Mouse (Mus musculus) bone marrow macrophage, adult 2 months (primary cell): ENCODE measurements around the gene Tcf12. TPM values are rescaled to one million over a fixed set of nuclear protein-coding genes. Genes with fewer than 3 reads are reported as not detected.

Experiments used
- H3K27ac ChIP-seq: 2 replicates; pipeline ENCODE4 v1.5.1; 2012; ENCODE audit warnings: low read depth, low read length; ENCODE audit not compliant: insufficient read depth
- H3K4me1 ChIP-seq: 2 replicates; pipeline ENCODE4 v1.6.1; 2012; ENCODE audit warnings: low read length; ENCODE audit not compliant: control insufficient read depth, insufficient read depth
- H3K4me3 ChIP-seq: 2 replicates; pipeline ENCODE4 v1.5.1; 2012; ENCODE audit warnings: mild to moderate bottlenecking, low read length, moderate library complexity; ENCODE audit not compliant: insufficient read depth
- CTCF ChIP-seq: IDR thresholded peaks from 2 replicates; pipeline ENCODE4 v1.5.1; 2012; ENCODE audit warnings: low read depth, mild to moderate bottlenecking, low read length, moderate library complexity
- POLR2A ChIP-seq: IDR thresholded peaks from 2 replicates; pipeline ENCODE4 v1.6.1; 2012; ENCODE audit warnings: mild to moderate bottlenecking, low read depth, low read length, borderline replicate concordance
- polyA plus RNA-seq: library from polyadenylated mRNA; stranded (reverse); fragments of >200 nt; gene quantifications from 2 replicates; pipeline ENCODE4 v1.2.4, GENCODE M21; 2012; ENCODE audit not compliant: missing spikeins, insufficient read depth, insufficient read length

Gene Tcf12
- polyA plus RNA-seq, 1 experiment, result 30.8 TPM

GRCm38 (mm10) chr9:71895291-71895690, 216.4 kb downstream of the Tcf12 start:
- peaks cover 28% of the 10 kb centered on the region for H3K4me1 ChIP-seq
- H3K27ac ChIP-seq, result peak overlapping the region; percentile 19; the same call in 1 of the 2 replicates
- H3K4me3 ChIP-seq, result peak overlapping the region; percentile 57
- TF ChIP-seq CTCF (no peak), POLR2A (no peak)

GRCm38 (mm10) chr9:71894943-71895286, 216.8 kb downstream of the Tcf12 start:
- peak overlapping the region; percentile 45 for H3K27ac ChIP-seq
- TF ChIP-seq CTCF, result no peak
- no peak for TF ChIP-seq POLR2A
- H3K4me1 ChIP-seq, result peaks cover 29% of the 10 kb centered on the region
- peak overlapping the region; percentile 60 for H3K4me3 ChIP-seq

- no peak for TF ChIP-seq POLR2A
- no peak for TF ChIP-seq CTCF
- Histone ChIP-seq H3K27ac (peak overlapping the region; percentile 45; the same call in 1 of the 2 replicates), H3K4me3 (peak overlapping the region; percentile 60), H3K4me1 (peaks cover 31% of the 10 kb centered on the region)
These were observed 217.3 kb downstream of the Tcf12 start for GRCm38 (mm10) chr9:71894246-71894942.

GRCm38 (mm10) chr9:71888450-71888849, 223.2 kb downstream of the Tcf12 start:
- TF ChIP-seq CTCF (no peak), POLR2A (no peak)
- H3K4me1 ChIP-seq, result peaks cover 13% of the 10 kb centered on the region
- no peak overlapping the region for H3K4me3 ChIP-seq
- no peak overlapping the region for H3K27ac ChIP-seq

GRCm38 (mm10) chr9:71880629-71881028, 231.0 kb downstream of the Tcf12 start:
- TF ChIP-seq POLR2A (no peak), CTCF (no peak)
- Histone ChIP-seq H3K4me3 (no peak overlapping the region), H3K4me1 (no peaks in the 10 kb centered on the region), H3K27ac (no peak overlapping the region)

GRCm38 (mm10) chr9:71879972-71880371, 231.7 kb downstream of the Tcf12 start:
- Histone ChIP-seq H3K27ac (no peak overlapping the region), H3K4me3 (no peak overlapping the region)
- TF ChIP-seq POLR2A, result no peak
- TF ChIP-seq CTCF, result no peak

GRCm38 (mm10) chr9:71879415-71879814, 232.3 kb downstream of the Tcf12 start:
- TF ChIP-seq POLR2A (no peak), CTCF (no peak)
- no peak overlapping the region for H3K4me3 ChIP-seq
- H3K27ac ChIP-seq, result no peak overlapping the region
- H3K4me1 ChIP-seq, result no peaks in the 10 kb centered on the region

More at GRCm38 (mm10) chr9:71879972-71880371, 231.7 kb downstream of the Tcf12 start:
- no peaks in the 10 kb centered on the region for H3K4me1 ChIP-seq

- Histone ChIP-seq H3K4me1 (no peaks in the 10 kb centered on the region), H3K4me3 (no peak overlapping the region), H3K27ac (no peak overlapping the region)
- TF ChIP-seq CTCF (no peak), POLR2A (no peak)
These were observed 233.8 kb downstream of the Tcf12 start for GRCm38 (mm10) chr9:71877867-71878266.

GRCm38 (mm10) chr9:71874761-71875160, 236.9 kb downstream of the Tcf12 start:
- Histone ChIP-seq H3K4me1 (peaks cover 2% of the 10 kb centered on the region; the same call in 1 of the 2 replicates), H3K27ac (no peak overlapping the region), H3K4me3 (no peak overlapping the region)
- TF ChIP-seq CTCF (no peak), POLR2A (no peak)

- no peak for TF ChIP-seq CTCF
- no peak for TF ChIP-seq POLR2A
- Histone ChIP-seq H3K4me3 (no peak overlapping the region), H3K4me1 (peaks cover 2% of the 10 kb centered on the region; the same call in 1 of the 2 replicates), H3K27ac (no peak overlapping the region)
These were observed 237.6 kb downstream of the Tcf12 start for GRCm38 (mm10) chr9:71874035-71874572.

GRCm38 (mm10) chr9:71863338-71863737, 248.3 kb downstream of the Tcf12 start:
- TF ChIP-seq CTCF (no peak), POLR2A (no peak)
- H3K27ac ChIP-seq, result no peak overlapping the region
- H3K4me3 ChIP-seq, result no peak overlapping the region
- no peaks in the 10 kb centered on the region for H3K4me1 ChIP-seq
